Mouse (Mus musculus) spleen, postnatal 10 days (tissue): ENCODE measurements around the gene 4930550C14Rik.
A peak's percentile ranks its signal among the peaks of the same experiment; 100 is the strongest.

Experiments
- DNase-seq, 2 experiments: peaks; one replicate each; pipeline ENCODE4 v3.0.0; 2021 to 2022; ENCODE audit warnings: low spot score in 2 of 2

4930550C14Rik gene

DNA sequence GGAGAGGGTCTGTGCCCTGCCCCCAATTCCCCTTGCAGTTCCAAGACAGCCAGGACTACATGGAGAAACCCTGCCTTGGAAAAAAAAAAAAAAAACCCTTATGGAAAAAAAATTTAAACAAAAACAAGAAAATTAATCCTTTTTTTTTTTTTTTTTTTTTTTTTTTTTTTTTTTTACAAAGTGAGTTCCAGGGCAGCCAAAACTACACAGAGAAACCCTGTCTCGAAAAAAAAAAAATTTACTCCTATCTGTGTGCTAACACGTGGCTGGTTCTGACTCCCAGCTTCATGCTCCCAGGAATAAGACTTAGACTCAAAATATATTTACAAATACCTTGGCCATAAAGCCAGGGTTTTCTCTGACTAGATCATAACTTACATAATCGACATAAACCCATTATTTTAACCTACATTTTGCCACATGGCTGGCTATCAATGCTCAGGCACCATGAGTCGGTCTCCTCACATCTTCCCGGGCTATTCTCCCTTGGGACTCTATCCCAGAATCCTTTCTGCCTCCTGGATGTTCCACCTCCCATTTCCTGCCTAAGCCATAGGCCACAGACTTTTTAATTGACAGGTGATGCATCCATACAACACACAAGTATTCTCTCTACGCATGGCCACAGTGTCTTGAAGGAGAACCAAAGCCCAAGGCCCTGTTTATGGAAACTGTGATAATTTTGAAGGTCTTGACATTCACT, 2.1 kb downstream of the 4930550C14Rik start:
- DNase-seq = no peak

DNA sequence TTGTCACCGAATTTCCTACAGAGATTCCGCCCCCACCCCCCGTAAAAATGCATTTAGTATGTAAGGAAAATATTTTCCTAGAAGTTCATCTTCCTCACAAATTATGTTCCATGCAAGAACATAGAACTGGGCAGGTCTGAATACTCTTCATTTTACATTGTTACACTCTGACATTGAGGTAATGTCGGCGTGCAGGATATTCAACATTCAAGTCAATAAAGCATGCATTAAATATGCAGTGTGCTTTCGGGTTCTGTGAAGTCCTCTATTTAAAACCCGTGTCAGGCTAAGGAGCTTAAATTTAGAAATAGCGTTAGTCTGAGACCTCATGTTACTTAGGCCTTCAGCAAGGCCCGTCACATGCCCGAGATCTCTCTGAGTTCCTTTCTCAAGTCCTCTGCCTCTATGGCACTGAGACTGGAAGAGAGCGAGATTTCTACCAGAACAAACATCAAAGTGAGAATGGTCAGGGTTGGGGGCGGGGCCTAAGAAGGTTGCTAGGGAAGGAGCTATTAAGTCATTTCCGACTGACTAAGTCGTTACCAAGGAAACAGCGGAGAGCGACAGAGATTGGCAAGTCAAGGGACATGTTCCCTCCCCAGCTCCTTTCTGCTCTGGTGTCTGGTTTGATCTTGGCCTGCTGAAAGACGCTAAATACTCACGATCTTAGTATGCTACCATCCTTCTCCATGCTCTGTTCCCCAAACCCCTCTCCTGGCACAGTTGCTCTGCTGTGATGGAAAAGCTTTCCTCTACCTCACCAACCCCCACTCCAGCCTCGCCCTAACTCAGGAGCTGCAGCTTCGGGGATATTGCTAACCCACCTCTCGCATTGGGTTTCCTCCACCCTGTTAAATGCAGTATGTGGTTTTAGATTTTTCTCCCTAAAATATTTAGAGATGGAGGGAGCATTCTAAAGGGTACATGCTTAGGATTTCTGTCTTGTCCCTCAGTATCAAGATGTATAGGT, 2.9 kb downstream of the 4930550C14Rik start:
- DNase-seq = peak; percentile 19 to 85

DNA sequence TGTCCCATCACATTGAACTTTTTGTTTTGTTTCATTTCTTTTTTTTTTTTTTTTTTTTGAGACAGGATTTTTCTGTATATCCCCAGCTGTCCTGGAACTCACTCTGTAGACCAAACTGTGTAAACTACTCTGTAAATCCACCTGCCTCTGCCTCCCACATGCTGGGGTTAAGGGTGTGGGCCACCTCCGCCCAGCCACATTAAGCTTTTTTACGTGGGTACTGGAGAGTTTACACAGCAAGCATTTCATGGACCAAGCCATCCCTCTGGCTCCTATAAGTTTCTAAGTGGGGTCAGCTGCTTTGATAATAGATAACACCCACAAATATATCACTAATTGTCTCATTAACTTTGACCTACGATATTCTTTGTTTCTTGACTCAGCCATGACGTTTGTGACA, 6.4 kb downstream of the 4930550C14Rik start:
- no peak for DNase-seq

DNA sequence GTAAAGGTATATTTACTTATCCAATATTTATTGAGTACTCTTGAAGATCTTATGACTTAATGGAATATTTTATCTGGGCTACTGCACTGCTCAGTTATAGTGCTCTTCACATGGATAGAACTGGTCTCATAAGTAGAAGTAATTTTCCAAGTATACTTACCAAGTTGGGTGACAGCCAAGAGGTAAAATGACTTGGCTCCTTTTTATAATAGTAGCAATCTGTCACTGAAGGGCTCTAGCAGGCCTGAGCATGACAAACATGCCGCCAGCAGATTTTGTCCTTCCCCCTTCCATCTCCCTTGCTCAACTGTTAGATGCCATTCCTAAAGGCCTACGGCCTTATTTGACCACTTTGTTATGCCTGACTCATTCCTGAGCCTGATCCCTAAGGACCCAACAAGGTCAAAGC, 6.8 kb downstream of the 4930550C14Rik start:
- no peak for DNase-seq

DNA sequence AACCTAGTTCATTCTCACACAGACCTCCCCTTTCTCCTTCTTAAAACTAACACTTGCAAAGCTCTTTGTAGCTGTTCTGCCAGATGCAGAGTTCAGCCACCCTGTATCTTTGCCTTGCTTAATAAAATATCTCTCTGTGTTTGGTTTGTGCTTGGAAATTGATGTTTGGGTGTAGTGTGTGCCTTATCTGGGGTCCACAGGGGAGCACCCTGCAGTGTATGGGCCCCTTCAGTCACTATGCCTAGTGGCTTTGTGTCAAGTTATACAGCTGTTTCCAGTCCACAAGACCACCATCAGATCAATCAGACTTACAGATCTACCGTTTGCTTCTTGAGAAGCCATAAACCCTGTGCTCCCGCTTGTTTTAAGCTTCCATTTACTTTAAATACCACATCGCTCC, 7.3 kb downstream of the 4930550C14Rik start:
- no peak for DNase-seq

DNA sequence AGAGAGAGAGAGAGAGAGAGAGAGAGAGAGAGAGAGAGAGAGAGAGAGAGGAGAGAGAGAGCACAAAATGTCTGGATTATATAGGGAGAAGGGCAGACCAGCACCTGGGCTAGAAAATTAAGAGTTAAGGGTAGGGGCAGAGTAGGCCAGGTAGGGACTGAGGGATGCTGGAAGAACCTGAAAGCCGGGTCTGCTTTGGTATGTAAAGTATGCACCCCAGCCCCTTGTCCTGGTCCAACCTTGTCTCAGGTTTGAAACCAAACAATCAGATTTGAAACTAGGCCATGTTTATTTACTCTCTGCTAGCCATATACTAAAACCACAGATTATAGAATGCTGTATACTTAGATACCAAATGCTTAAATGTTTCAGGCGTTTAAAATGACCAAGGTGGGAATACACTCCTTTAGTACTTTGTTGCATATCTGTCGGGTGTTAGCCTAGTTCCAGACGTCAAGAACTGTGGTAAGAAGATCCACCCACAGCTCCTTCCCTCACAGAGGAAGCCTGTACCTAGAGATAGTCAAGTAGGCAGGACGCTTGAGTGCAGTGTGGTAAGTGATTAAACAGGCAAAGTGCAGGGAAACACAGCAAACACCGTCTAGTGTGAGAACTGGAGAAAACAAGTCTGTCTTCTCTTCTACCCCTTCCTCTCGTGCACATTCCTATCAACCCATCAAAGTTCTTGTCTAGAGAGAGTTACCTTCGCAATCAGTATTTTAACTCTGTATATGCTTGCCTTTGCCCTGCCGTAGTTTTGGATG, 20.2 kb downstream of the 4930550C14Rik start:
- DNase-seq = no peak

DNA sequence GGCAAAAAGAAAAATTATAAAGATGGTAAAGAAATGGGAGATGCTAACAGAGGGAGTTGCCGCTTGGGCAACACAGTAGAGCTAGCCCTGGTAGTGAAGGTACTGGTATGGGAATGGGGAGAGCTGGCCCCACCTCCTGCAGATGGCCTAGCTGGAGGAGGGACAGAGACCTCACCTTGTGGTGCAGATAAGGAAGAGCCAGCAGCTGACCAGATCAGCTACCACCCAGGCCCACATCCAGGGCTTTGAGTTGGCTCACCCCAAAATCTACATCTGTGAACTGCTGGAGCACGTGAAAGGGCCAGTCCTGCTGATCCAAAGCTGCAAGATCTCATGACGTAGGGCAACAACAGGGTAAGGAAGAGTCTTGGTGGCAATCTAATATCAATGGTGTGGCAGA, 24.6 kb downstream of the 4930550C14Rik start:
- DNase-seq = no peak

DNA sequence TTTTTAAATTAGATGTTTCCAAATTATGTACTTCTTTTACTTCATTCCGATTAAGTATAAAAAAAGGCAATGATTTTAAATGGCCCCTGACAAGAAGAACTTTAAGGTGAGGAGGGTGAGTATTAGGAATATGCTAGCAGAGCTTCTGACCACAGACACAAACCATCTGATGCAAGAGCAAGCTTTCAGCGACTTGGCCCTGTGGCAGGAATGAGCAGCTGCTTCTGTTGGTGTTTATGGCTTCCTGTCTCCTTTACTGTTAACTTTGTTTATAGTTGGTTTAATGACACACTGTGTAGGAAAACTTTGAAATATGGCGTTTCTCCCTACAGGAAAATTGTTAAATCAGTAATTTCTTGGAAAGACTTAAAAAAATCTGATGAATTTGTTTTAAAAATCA, 25.5 kb downstream of the 4930550C14Rik start:
- no peak for DNase-seq

DNA sequence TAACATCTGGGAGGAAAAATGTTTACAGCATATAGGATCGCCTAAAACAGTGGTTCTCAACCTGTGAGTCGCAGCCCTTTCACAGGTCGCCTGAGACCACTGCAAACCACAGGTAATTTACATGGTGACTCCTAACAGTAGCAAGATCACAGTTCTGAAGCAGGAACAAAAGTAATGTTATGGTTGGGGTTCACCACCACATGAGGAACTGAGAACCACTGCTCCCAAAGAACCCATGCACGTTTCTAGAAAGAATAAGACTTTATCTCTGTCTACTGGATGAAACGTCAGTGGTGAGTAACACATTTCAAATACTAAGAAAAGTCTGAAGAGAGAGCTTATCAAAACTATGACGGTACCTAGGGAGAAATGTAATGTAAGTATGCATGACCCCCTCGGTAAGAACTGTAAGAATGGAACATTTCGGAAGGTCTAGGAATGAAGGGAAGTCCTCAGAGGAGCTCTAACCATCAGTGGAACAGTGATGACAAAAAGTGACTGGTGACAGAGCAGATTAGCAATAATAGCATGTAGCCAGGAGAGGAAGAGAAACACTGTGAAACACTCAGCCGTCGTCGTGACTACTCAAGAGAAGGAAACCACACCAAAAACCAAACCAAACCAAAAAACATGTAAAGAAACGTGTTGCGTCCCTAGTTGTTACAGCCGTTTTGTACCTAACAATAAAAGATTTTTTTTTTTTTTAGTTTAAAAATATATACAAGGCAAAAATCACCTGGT, 33.9 kb downstream of the 4930550C14Rik start:
- DNase-seq = no peak

DNA sequence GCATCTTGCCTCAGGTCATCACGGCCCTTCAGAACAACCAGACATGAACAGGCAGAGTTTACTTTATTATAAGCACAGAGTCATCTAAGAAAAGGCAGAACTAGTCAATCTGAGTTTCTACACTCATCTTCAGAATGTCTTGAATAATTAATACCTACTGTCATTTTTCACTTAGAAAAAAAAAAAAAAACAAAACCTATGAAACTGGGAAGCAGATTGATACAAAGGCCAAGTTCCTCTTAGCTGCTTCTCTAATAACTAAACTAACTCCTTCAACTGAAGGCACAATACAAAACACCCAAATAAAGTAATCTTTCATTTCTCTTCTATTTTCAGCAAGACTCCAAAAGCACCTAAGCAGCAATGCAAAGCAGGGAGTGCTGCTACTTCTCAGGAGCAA, 48.5 kb downstream of the 4930550C14Rik start:
- DNase-seq = no peak

DNA sequence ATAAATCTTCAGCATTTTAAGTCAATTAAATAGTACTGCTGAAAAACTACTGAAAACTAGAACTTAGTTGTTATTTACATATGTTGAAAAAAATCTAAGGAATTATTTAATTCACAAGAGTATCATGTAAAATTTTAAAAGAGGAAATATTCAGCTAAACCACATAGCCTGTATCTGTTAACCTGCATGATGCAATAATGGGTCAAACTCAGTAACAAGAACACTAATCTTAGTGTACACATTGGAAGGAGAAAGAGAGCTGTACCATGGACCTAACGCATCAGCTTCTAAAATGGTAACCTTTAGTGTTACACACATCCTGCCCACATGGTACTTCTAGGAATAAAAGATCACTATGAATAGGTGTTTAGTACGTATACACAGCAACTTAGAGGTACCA, 49.9 kb downstream of the 4930550C14Rik start:
- no peak for DNase-seq

DNA sequence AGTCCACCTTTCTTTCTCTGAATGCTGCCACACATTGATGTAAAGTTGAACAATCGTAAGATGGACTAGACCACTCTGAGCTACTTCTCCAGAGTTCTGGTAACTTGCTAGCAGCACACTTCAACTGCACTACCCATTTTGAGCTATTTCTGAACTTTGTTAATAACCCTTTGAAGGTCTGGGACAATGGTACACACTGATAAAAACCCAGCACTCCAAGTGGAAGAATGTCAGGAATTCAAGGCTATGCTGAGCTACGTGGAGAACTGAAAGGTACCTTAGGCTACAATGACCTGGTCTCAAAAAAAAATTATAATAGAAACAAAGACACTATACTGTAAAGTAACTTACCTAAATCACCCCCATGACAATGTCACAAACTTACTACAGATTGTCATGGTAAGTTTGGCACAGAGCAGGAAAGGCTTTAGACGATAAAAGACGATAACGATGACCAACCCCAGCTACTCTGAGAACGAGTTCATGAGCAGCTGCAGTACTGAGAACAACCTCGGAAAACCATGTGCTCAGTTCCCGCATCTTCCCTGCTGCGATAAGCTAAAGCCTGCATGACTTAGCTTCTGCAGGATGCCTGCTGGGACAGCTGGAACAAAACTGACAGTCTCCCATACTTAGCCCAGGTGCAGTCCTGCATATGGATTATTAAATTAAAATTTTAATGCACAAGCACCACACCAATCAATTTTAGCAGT, 70.8 kb downstream of the 4930550C14Rik start:
- no peak for DNase-seq
